Mouse (Mus musculus) forebrain, embryonic 15.5 days (tissue): ENCODE results near the gene L3mbtl2. TPM values are rescaled to one million over a fixed set of nuclear protein-coding genes. Genes with fewer than 3 reads are reported as not detected.

Experiments used
- ATAC-seq: fragments of 200-750 bp; cut with Nextera tagmentation; replicated peaks from 2 replicates; pipeline ENCODE4 v1.8.0; 2017; ENCODE audit warnings: mild to moderate bottlenecking, moderate TSS enrichment, moderate library complexity
- H3K27ac ChIP-seq: fragments of 300-500 bp; sonication (generic); replicated peaks from 2 replicates; pipeline ENCODE4 v1.5.1; 2015; ENCODE audit warnings: mild to moderate bottlenecking, inconsistent platforms
- H3K27me3 ChIP-seq: fragments of 300-500 bp; sonication (generic); 2 replicates; pipeline ENCODE4 v1.6.1; 2015; ENCODE audit warnings: inconsistent platforms
- H3K36me3 ChIP-seq: fragments of 300-500 bp; sonication (generic); 2 replicates; pipeline ENCODE4 v1.6.1; 2015; ENCODE audit warnings: mild to moderate bottlenecking, inconsistent platforms
- H3K4me1 ChIP-seq: fragments of 300-500 bp; sonication (generic); 2 replicates; pipeline ENCODE4 v1.6.1; 2015; ENCODE audit warnings: inconsistent platforms
- H3K4me2 ChIP-seq: fragments of 300-500 bp; sonication (generic); replicated peaks from 2 replicates; pipeline ENCODE4 v1.6.1; 2015; ENCODE audit warnings: mild to moderate bottlenecking, inconsistent platforms
- H3K4me3 ChIP-seq: fragments of 300-500 bp; sonication (generic); 2 replicates; pipeline ENCODE4 v1.5.1; 2015; ENCODE audit warnings: mild to moderate bottlenecking, inconsistent platforms
- H3K9ac ChIP-seq: fragments of 300-500 bp; sonication (generic); replicated peaks from 2 replicates; pipeline ENCODE4 v1.6.1; 2015; ENCODE audit warnings: mild to moderate bottlenecking, inconsistent platforms
- H3K9me3 ChIP-seq: fragments of 300-500 bp; sonication (generic); 2 replicates; pipeline ENCODE4 v1.6.1; 2016; ENCODE audit warnings: inconsistent platforms
- WGBS: fragments of 180-500 bp; shearing (Covaris S2); methylation state at CpG from one replicate; pipeline ENCODE4 v1.1.7; 2015; ENCODE audit warnings: mixed read lengths; 5-methylcytosine and 5-hydroxymethylcytosine counted together
- polyA plus RNA-seq: library from polyadenylated mRNA; unstranded; fragments of >200 nt; fragmentation: Nextera tagmentation; extraction: Ambion mirVana; gene quantifications from 2 replicates; pipeline ENCODE4 v1.2.1, GENCODE M21; 2015

L3mbtl2 gene
- 31.6 and 31.9 TPM in 2 replicates for polyA plus RNA-seq

- WGBS: under 1% methylated on average over 55 of the region's 55 CpGs
- peaks cover 11% of the 10 kb centered on the region for H3K4me1 ChIP-seq
- H3K27me3 ChIP-seq: no peaks in the 10 kb centered on the region
- H3K4me3 ChIP-seq: peak within 1 kb of the TSS; percentile 88
- peak within 1 kb of the TSS; percentile 56; the same call in 1 of the 2 replicates for H3K27ac ChIP-seq
- peak within 1 kb of the TSS; percentile 65 for H3K9ac ChIP-seq
- H3K9me3 ChIP-seq: no peaks in the 10 kb centered on the region
- ATAC-seq: peak; percentile 99
- peaks cover 21% of the 10 kb centered on the region for H3K36me3 ChIP-seq
- H3K4me2 ChIP-seq: peak within 1 kb of the TSS; percentile 80
Measured at GRCm38 (mm10) chr15:81663697-81664561, at the start of gene L3mbtl2. TSS of gene L3mbtl2 (plus strand) at chr15:81663889.

- WGBS: 96% methylated on average over 8 of the region's 8 CpGs
- no peaks in the 10 kb centered on the region for H3K27me3 ChIP-seq
- no peak for ATAC-seq
- H3K9me3 ChIP-seq: no peaks in the 10 kb centered on the region
- no peak overlapping the region for H3K4me2 ChIP-seq
- H3K27ac ChIP-seq: no peak overlapping the region
- H3K4me1 ChIP-seq: no peaks in the 10 kb centered on the region
- peaks cover 68% of the 10 kb centered on the region for H3K36me3 ChIP-seq
- H3K4me3 ChIP-seq: no peak overlapping the region
- H3K9ac ChIP-seq: no peak overlapping the region
Measured at GRCm38 (mm10) chr15:81649516-81650455, 13.9 kb upstream of the L3mbtl2 start.

- no peak for ATAC-seq
- Histone ChIP-seq H3K27ac (no peak overlapping the region), H3K36me3 (peaks cover 59% of the 10 kb centered on the region), H3K9me3 (no peaks in the 10 kb centered on the region), H3K27me3 (no peaks in the 10 kb centered on the region), H3K9ac (no peak overlapping the region), H3K4me2 (no peak overlapping the region), H3K4me1 (no peaks in the 10 kb centered on the region), H3K4me3 (no peak overlapping the region)
- 77% methylated on average over 7 of the region's 7 CpGs for WGBS
Measured at GRCm38 (mm10) chr15:81650636-81651035, 13.1 kb upstream of the L3mbtl2 start.

- Histone ChIP-seq H3K4me1 (peaks cover 11% of the 10 kb centered on the region), H3K4me3 (no peak overlapping the region), H3K4me2 (no peak overlapping the region), H3K27ac (no peak overlapping the region), H3K27me3 (no peaks in the 10 kb centered on the region), H3K9ac (no peak overlapping the region), H3K36me3 (no peaks in the 10 kb centered on the region), H3K9me3 (no peaks in the 10 kb centered on the region)
- ATAC-seq: no peak
- WGBS: 96% methylated on average over 2 of the region's 2 CpGs
Measured at GRCm38 (mm10) chr15:81661701-81662100, 2.0 kb upstream of the L3mbtl2 start.

GRCm38 (mm10) chr15:81663281-81663680 lies 408 bp upstream of the L3mbtl2 start:
- WGBS: 63% methylated on average over 10 of the region's 10 CpGs
- no peak overlapping the region for H3K9ac ChIP-seq
- 0 out of 2 replicates have a peak, but pooled peaks have one; percentile 7 for ATAC-seq

GRCm38 (mm10) chr15:81666957-81667356 lies 3.3 kb downstream of the L3mbtl2 start:
- Histone ChIP-seq H3K9me3 (no peaks in the 10 kb centered on the region), H3K4me1 (peaks cover 11% of the 10 kb centered on the region), H3K9ac (no peak overlapping the region), H3K4me2 (no peak overlapping the region), H3K27ac (no peak overlapping the region), H3K36me3 (peaks cover 40% of the 10 kb centered on the region), H3K4me3 (no peak overlapping the region), H3K27me3 (no peaks in the 10 kb centered on the region)
- WGBS: 94% methylated on average over 10 of the region's 10 CpGs
- no peak for ATAC-seq

More at GRCm38 (mm10) chr15:81663281-81663680, 408 bp upstream of the L3mbtl2 start:
- Histone ChIP-seq H3K4me1 (peaks cover 11% of the 10 kb centered on the region), H3K9me3 (no peaks in the 10 kb centered on the region), H3K4me3 (peak overlapping the region; percentile 88), H3K4me2 (peak overlapping the region; percentile 35; the same call in 1 of the 2 replicates), H3K36me3 (peaks cover 15% of the 10 kb centered on the region), H3K27me3 (no peaks in the 10 kb centered on the region), H3K27ac (no peak overlapping the region)

GRCm38 (mm10) chr15:81670231-81670640 lies 6.5 kb downstream of the L3mbtl2 start:
- H3K4me3 ChIP-seq: no peak overlapping the region
- no peaks in the 10 kb centered on the region for H3K27me3 ChIP-seq
- H3K27ac ChIP-seq: no peak overlapping the region
- ATAC-seq: no peak
- 90% methylated on average over 4 of the region's 4 CpGs for WGBS
- no peak overlapping the region for H3K4me2 ChIP-seq
- H3K9ac ChIP-seq: no peak overlapping the region
- peaks cover under 1% of the 10 kb centered on the region for H3K4me1 ChIP-seq
- H3K9me3 ChIP-seq: no peaks in the 10 kb centered on the region
- peaks cover 53% of the 10 kb centered on the region for H3K36me3 ChIP-seq

GRCm38 (mm10) chr15:81676637-81677036 lies 12.9 kb downstream of the L3mbtl2 start:
- no peak overlapping the region for H3K4me2 ChIP-seq
- H3K27ac ChIP-seq: no peak overlapping the region
- no peaks in the 10 kb centered on the region for H3K4me1 ChIP-seq
- 90% methylated on average over 3 of the region's 3 CpGs for WGBS
- H3K27me3 ChIP-seq: no peaks in the 10 kb centered on the region
- no peak overlapping the region for H3K4me3 ChIP-seq
- H3K9ac ChIP-seq: no peak overlapping the region
- no peaks in the 10 kb centered on the region for H3K9me3 ChIP-seq
- H3K36me3 ChIP-seq: peaks cover 55% of the 10 kb centered on the region; the same call in 1 of the 2 replicates
- ATAC-seq: no peak

- ATAC-seq: no peak
- Histone ChIP-seq H3K9ac (no peak overlapping the region), H3K27me3 (no peaks in the 10 kb centered on the region), H3K4me2 (no peak overlapping the region), H3K4me1 (no peaks in the 10 kb centered on the region), H3K27ac (no peak overlapping the region), H3K36me3 (peaks cover 64% of the 10 kb centered on the region), H3K9me3 (no peaks in the 10 kb centered on the region), H3K4me3 (no peak overlapping the region)
- WGBS: 94% methylated on average over 4 of the region's 4 CpGs
Measured at GRCm38 (mm10) chr15:81680301-81680805, 16.7 kb downstream of the L3mbtl2 start.

- H3K36me3 ChIP-seq: 0 out of 2 replicates have a peak, but pooled peaks cover 3% of the 10 kb centered on the region
- 3% methylated on average over 41 of the region's 41 CpGs for WGBS
- H3K27ac ChIP-seq: no peak overlapping the region
- H3K4me2 ChIP-seq: peak overlapping the region; percentile 68
- ATAC-seq: peak; percentile 49
- peaks cover 21% of the 10 kb centered on the region for H3K27me3 ChIP-seq
- peak overlapping the region; percentile 58 for H3K9ac ChIP-seq
- no peaks in the 10 kb centered on the region for H3K9me3 ChIP-seq
- peak overlapping the region; percentile 51 for H3K4me3 ChIP-seq
- H3K4me1 ChIP-seq: peaks cover 18% of the 10 kb centered on the region
Measured at GRCm38 (mm10) chr15:81693366-81693966, 29.8 kb downstream of the L3mbtl2 start.
